Mouse (Mus musculus): ENCODE measurements around the gene Epb42.
A peak's percentile ranks its signal among the peaks of the same experiment; 100 is the strongest.

- peak; percentile 25; the same call in 1 of the 2 replicates for TF ChIP-seq EP300 (IDR thresholded peaks at IDR 0.05)
- TF ChIP-seq CTCF (IDR thresholded peaks at IDR 0.05): no peak
These were observed 57.1 kb downstream of the Epb42 start for GRCm38 (mm10) chr2:120979819-120980218.
